Mouse (Mus musculus) adrenal gland, adult 18-20 months (tissue): Measurements from ENCODE around the gene Mpv17. TPM values are rescaled to one million over a fixed set of nuclear protein-coding genes. Genes with fewer than 3 reads are reported as not detected.

Experiments
- DNase-seq, 2 experiments: peaks; one replicate each; pipeline ENCODE4 v3.0.0; 2021 to 2022; ENCODE audit warnings: low spot score in 2 of 2
- long read RNA-seq, 2 experiments: library from polyadenylated mRNA; stranded (forward); transcript quantifications; one replicate each; pipeline ENCODE4 v2.0.0; 2021
- total RNA-seq, 2 experiments: library from RNA; stranded (reverse); gene quantifications; 1 replicate in 1 of 2; 2 replicates in 1 of 2; pipeline ENCODE4 v1.2.3; 2021

Gene Mpv17
- 10 to 100 TPM; 59.1 to 61.5 TPM for total RNA-seq
- long read RNA-seq, experiment 1, transcript Mpv17-201 (8 exons, 1,724 nt): major isoform, 48 of 55 reads
- long read RNA-seq, experiment 1, partial matches to known transcripts: 3 of 55 reads
- long read RNA-seq, experiment 1, other reads (novel, unspliced or antisense): 4 of 55 reads
- long read RNA-seq, experiment 2, transcript Mpv17-201 (8 exons, 1,724 nt): major isoform, 104 of 127 reads
- long read RNA-seq, experiment 2, partial matches to known transcripts: 8 of 127 reads
- long read RNA-seq, experiment 2, other reads (novel, unspliced or antisense): 7 of 127 reads

- DNase-seq: peak; percentile 72 to 76
These were observed at the start of gene Mpv17 for GRCm38 (mm10) chr5:31154152-31154553. Gene Mpv17, minus strand, starts transcription at chr5:31154251.

DNA sequence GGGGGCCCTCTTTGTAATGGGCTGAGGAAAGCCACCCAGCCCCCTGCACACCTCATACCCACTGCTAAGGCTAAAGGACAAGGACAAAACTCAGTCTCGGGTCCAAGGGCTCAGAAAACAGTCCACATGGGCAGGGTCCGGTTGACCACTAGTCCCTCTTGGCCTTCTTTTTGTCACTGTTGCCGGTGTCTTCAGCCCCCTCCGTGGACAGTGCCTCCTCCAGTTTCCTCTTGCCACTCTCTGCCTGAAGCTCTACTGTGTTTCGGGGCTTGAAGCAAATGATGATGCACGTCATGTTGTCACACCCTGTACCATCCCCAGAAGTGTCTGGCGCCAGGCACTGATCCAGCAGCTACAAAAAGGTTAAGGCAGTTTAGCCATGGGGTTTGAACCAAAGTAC lies 48.9 kb upstream of the Mpv17 start:
- DNase-seq: no peak

- DNase-seq: peak; percentile 82 to 87
These were observed 47.9 kb upstream of the Mpv17 start, which contains the start of gene Zfp513 for GRCm38 (mm10) chr5:31201742-31202590. Gene Zfp513, minus strand, starts transcription at chr5:31202303.

GRCm38 (mm10) chr5:31201042-31201741 lies 47.1 kb upstream of the Mpv17 start:
- no peak for DNase-seq

DNA sequence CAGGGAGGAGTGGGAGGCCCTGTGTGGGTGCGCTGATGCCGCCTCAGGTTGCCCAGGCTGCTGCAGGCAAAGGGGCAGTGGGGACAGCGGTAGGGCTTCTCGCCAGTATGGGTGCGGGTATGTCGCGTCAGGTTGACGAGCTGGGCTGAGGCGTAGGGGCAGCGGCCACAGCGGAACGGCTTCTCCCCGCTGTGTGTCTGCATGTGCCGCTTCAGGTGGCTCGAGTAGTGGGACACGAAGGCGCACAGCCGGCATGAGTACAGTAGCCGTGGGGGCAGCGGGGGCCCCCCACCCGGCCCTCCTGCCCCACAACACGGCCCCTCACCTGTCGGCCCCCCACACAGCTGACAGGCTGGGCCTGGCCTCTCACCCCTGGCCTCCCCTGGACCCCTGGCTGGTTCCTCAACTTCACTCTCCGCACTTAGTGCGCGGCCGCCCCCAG lies 46.3 kb upstream of the Mpv17 start:
- peak in 1 of 2 experiments; percentile 17 for DNase-seq

GRCm38 (mm10) chr5:31199893-31200292 lies 45.8 kb upstream of the Mpv17 start:
- peak in 1 of 2 experiments; percentile 24 for DNase-seq

- DNase-seq: no peak
These were observed 45.4 kb upstream of the Mpv17 start for GRCm38 (mm10) chr5:31199321-31199892.

GRCm38 (mm10) chr5:31198616-31199320 lies 44.7 kb upstream of the Mpv17 start:
- DNase-seq: no peak

GRCm38 (mm10) chr5:31198170-31198569 lies 44.1 kb upstream of the Mpv17 start:
- DNase-seq: no peak

DNA sequence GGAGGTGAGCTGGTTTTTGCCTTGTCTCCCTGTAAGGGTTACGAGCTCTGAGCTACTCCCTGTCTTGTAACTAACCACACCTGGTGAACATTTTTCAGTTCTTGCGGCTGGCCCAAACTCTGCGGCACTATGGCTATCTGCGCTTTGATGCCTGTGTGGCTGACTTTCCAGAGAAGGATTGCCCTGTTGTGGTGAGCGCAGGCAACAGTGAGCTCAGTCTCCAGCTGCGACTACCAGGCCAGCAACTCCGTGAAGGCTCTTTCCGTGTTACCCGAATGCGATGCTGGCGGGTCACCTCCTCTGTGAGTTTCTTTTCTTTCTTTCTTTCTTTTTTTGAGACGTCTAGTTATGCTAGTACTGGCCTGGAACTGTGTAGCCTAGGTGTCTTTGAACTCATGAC lies 43.0 kb upstream of the Mpv17 start:
- DNase-seq: no peak

DNA sequence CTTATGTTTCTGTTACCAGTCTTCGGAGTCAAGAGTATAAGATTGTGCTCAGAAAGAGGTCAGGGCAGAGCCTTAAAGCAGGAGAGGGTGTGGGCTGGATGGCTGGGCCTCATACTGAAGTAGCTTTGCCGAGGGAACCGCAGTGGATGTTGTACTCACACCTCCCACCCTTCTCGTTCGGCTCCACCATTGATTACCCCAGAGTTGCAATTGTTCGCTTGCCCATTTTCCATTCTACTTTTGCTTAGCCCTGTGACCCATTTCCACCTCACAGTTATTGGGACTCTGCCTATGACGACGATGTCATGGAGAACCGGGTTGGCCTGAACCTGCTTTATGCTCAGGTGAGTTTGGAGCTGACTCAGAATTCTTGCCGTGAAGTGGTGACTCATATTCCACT lies 42.2 kb upstream of the Mpv17 start:
- no peak for DNase-seq

- DNase-seq: no peak
These were observed 41.6 kb upstream of the Mpv17 start for GRCm38 (mm10) chr5:31195671-31196070.

DNA sequence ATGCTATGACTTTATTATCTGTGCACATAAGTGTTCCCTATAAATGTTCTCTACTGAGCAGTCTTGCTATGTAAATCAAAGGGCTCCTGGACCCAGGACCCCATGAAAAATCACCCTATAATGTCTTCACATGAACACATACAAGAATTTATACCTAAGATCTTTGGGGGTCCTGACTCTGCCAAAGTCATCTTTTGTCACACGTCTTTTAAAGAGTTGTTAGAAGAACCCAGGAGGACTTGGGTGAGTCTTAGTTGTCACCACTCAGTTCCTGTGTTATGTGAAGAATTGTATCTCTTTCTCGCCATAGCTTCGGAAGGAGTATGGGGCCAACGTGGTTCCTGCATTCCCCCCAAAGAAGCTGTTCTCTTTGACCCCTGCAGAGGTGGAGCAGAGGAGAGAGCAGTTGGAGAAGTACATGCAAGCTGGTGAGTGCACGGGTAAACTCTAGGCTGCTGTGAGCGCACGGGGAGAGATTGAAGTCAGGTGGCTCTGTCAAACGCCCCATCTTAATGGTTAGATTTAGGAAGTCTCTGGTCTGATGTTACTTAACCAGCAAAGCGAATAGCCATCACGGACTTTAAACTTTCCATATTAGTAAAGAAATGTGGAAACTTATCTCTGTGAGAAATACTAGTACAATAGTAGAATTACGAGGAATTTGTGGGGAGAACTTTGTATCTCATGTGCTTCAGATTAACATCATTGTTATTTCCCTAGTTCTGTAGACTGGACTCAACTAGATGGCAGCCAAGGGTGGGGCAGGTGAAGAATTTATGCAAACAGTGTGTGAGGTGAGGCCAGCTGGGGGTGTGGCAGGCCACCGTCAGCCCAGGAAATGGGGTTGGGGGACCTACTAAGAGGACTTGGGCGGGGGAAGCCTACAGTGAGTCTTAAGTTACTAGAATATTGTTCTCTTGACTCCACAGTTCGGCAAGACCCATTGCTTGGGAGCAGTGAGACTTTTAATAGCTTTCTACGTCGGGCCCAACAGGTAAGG lies 40.7 kb upstream of the Mpv17 start:
- DNase-seq: no peak

DNA sequence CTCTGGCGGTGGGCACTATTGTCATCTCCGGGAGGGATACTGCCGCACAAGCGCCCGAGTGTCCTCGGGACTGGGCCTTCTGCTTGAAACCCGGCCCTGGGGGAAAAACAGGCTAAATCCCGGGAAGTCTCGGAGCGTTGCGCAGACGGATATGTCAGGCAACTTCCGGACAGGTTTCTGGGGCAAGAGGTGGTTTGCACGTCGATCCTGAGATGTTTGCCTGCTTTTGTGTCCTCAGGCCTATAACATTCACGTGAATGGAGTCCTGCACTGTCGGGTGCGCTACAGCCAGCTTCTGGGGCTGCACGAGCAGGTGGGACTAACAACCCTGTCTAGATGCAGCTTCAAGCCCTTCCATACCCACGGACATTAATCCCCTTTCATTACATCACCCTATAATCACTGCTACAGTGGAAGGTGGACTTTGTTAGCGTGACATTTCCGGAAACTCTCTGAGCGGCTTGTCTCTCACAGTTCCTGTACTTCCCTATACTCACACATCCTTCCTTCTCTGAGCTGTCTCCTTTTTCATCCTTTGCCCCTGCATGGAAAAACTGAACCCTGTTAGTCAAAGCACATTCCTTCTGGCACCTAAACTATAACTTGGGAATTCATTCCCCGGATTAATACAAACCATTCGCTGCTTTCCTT lies 39.7 kb upstream of the Mpv17 start:
- DNase-seq: no peak

DNA sequence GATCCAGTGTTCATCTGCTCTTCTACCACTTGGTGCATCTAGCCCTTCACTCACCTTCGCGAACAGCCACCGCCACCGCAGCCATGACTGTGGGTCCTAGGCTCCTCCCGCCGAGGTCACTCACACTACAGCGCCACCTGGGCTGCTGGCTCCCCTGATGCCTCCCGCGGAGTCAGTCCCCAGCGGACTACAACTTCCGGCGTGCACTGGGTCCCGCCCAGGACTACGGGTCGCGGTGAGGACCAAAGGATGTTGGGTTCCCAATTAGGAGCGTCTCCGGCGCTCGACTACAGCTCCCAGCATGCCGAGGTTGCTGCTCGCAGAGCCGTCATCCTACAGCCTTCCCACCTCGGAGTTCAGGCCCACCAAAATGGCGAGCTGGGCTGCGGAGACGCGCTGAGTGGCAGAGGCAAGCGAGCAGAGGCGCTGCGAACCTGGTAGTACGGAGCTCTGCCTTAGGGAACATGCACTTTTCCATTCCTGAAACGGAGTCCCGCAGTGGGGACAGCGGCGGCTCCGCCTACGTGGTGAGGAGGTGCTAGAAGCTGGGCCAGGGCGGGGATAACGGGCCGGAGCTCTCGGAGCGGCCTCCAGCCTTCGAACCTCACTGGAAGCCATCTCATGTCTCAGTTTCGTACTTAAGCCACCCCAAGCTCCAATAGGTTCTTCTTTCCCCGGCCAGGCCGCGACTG lies 39.0 kb upstream of the Mpv17 start, which contains the start of the genes Snx17 and Eif2b4:
Snx17 (plus strand) TSS at position 289 of the 692 bp plus-strand sequence.
Eif2b4 (minus strand) TSS at position 492 of the 692 bp plus-strand sequence.
- DNase-seq: peak; percentile 99

GRCm38 (mm10) chr5:31192045-31192938 lies 38.2 kb upstream of the Mpv17 start:
- peak; percentile 82 to 88 for DNase-seq

DNA sequence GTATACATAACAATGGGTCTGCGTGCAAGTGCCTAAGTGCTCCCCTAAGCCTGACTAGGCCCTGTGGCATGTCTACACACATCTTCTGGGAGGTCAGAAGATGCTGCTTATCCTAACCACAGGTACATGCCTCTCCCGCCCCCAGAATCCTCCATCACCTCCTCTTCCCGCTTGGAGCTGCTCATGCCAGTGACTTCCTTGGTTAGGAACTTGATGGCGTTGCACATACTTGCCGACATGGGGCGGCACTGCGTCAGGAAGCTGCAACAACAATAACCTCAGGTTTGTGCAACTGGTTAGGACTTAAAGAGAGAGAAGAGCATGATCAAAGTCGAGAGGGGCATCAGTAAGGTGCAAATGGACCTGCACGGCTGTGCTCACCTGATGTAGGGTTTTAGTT lies 36.1 kb upstream of the Mpv17 start:
- no peak for DNase-seq
